Mouse (Mus musculus) kidney, adult 11 months (tissue): ENCODE measurements at regions not wholly inside any gene's neighbourhood (a gene's known extent, or its start where the extent isn't known, plus 50 kb on each side); places are given as distances from the start of the nearest gene placed in this dataset.

Experiments
- DNase-seq: peaks from one replicate; pipeline ENCODE4 v3.0.0; 2022

GRCm38 (mm10) chr12:6211266-6211665, 835.8 kb upstream of the Klhl29 start:
- no peak for DNase-seq

- DNase-seq = no peak
Observed at GRCm38 (mm10) chr12:6189232-6189631, 813.8 kb upstream of the Klhl29 start.

DNA sequence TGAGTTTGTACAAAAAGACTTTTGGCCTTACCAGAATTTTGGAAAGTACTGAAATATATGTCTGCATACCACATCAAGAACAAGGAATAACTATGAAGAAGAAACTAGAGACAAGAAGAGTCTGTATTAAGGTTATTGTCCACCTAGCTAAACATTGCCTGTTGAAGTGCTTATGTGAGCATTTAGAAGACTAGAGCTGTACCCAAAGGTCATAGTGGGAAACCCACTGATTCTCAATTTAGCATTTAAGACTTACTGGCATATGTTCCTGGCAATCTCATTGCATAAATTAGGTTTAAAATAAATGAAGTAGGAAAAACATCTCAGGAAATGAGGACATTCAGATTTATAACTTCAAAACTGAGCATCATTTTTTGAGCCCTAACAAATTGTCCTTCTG, 793.3 kb upstream of the Klhl29 start:
- DNase-seq = no peak

DNA sequence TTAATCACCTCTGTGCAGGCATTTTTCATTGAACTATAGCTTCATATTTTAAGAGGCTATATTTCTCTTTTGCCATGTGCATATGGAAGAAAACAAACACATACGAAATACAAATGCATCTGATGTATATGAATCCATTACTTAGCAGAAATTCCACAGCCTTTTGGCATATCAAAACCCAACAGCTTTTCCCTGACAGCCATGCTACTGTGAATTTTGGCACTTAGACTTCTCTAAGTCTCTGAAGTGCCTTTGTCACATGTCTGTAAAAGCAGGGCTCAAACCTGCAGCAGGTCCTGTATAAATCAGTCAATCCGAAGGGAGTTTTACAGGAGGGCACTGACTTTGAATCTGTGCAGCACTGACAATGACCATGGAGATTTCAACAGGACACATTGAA, 778.8 kb upstream of the Klhl29 start:
- DNase-seq = no peak

- DNase-seq = no peak
Observed at GRCm38 (mm10) chr12:6151476-6151875, 776.0 kb upstream of the Klhl29 start.

- DNase-seq = no peak
Observed at GRCm38 (mm10) chr12:6132451-6132850, 757.0 kb upstream of the Klhl29 start.

DNA sequence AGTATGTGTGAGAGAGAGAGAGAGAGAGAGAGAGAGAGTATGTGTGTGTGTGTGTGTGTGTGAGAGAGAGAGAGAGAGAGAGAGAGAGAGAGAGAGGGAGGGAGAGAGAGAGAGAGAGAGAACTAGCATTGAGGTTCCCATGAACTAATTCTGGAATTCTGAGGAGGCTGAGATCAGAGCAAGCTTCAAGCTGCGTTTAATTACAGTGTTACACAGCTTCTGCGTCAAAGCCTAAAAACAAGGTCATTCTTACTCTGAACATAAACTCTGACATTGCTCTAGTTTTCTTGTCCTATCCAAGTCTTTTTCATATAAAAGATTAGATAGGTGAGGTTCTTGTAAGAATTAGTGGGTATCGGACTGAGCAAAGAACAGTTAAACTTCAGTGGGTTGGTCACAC, 744.1 kb upstream of the Klhl29 start:
- DNase-seq = no peak

DNA sequence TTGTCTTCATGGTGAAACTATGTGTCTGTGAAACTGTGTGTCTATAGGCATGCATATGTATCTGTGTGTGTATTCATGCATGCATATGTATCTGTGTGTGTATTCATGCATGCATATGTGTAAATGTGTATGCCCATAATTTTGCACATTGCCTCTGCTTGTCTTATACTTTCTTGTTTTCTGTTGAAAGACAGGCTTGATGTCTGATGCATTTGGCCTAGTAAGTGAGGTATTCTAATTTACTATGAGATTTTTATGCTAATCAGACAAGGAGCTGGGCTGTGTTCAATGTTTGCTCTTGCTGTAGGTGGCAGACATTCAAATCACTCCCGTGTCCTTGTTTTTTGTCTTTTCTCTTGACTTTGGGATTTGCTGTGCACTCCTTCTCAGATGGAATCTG, 739.8 kb upstream of the Klhl29 start:
- no peak for DNase-seq

GRCm38 (mm10) chr12:6097295-6097694, 721.8 kb upstream of the Klhl29 start:
- DNase-seq = no peak

- no peak for DNase-seq
Observed at GRCm38 (mm10) chr12:6087627-6088350, 712.3 kb upstream of the Klhl29 start.

GRCm38 (mm10) chr12:6087071-6087470, 711.6 kb upstream of the Klhl29 start:
- no peak for DNase-seq

DNA sequence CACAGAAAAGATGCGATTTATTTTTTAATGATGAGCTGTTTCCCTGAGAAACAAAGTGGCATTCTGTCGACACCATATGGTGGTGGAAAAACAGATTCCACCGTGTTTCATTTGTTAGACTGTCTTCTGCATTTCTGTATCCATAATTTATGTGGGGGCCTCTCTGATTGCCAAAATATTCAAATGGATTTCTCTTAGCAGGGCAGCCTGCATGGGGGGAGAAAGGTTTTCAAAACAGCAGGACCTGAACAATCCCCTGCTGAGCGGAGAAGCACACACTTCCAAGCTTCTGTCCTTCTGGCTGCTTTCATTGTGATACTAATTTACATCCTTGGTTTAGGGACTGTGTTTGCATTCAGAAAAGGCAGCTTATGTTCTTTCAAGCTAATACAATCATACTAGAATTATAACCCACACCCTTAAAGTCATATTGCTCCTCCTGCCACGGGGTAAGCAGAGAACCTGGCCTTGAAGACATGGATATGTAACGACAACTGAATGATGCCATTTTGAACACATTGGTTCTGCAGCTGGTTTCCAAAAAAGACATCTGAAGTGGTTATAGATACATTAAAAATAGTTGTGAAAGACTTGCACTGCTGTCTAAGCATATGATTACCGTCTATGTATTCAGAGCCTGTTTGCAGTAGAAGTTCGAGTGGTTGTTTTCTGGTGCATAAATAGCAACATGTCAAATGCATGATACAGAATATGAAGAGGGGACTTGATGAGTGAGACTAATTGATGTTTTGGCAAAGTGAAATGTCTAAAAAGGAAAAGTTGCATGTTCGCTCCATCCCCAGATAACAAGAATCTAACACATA, 671.6 kb upstream of the Klhl29 start:
- DNase-seq = no peak

- no peak for DNase-seq
Observed at GRCm38 (mm10) chr12:6046110-6046509, 670.6 kb upstream of the Klhl29 start.

DNA sequence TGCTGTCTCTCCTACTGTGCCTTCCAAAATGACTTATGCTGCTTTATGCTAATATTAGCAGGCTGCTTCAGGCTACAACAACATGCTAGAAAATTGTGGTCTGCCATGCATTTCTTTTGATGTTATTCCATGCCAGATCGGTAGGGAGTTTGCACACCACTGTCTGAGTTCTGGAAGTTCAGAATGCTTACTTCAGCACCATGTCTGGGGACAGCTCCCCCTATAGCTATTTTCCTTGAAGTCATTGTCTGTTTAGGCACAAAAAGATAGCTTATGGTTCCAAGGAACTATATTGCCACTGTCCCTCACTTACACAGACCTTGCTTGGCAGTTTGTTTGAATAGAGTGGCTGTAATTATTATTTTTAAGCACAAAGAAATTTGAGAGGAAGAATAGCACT, 666.8 kb upstream of the Klhl29 start:
- DNase-seq = no peak

DNA sequence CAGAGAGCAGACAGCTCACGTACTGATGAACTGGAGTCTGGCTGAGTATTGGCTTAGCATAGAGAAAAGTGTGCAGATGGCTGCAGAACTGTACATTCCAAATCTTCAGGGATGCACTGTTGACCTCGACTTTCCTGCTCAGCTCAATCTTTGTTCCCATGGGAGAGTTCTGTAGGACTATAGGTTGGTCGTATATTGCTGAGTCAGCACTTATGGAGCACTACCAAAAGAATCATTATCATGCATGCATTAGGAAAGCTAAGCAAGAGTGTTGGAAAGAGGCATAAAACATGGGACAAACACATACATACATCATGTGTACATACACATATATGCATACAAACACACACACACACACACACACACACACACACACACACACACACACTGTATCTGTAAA, 648.6 kb upstream of the Klhl29 start:
- DNase-seq = no peak

DNA sequence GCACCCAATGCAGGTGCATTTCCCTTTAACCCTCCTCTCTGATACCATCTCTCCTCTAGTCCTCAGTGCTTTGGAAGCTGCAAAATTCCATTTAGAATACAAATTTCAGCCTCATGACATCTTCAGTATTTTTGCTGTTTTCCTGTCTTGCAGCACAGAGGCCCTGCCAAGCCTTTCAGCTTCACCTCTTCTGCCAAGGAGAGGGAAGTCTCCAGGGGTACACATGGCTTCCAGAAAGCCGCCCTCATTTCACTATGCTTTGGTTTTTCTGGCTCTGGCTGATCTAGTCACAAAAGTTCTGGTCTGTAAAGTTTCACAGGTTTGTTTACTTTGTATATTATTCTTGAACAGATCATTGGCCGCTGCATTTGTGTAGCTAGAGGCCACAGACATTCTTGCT, 647.0 kb upstream of the Klhl29 start:
- DNase-seq = no peak

- no peak for DNase-seq
Observed at GRCm38 (mm10) chr12:6000961-6001360, 625.5 kb upstream of the Klhl29 start.

DNA sequence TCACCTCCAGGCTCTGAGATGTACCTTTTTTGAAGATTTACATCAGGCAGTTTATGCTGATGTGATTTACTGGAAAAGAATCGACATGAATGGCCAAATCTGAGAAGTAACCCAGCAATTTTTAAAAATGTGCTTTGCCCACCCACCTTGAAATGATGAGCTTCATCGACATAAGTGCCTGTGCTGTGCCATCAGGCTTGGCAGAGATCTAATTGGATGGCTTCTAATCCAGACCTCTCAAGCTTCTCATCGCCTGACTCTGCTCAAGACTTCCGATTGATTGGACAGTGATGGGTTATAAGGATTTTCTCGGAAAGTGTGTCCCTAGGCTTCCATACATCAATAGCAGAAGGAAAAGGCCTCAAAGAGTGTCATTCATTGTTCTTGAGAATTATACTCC, 621.9 kb upstream of the Klhl29 start:
- no peak for DNase-seq

DNA sequence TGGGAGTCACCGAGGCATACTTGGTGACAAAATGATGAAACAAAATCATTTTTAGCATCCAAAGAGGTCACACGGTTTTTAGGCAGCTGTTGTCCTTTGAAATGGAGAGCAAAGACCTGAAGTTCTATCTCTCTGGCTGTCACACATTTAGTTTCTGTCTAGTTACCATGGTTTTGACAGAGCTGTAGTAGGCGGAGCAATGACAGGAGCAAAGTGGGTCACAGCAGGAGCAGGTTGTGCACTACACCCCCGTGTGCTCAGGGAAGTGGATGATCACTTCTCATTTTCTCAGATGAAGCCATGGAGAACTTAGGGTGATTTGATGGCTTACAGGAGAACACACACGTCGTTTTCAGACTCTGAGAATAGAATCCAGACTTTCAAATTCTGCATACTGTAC, 621.2 kb upstream of the Klhl29 start:
- DNase-seq = no peak

DNA sequence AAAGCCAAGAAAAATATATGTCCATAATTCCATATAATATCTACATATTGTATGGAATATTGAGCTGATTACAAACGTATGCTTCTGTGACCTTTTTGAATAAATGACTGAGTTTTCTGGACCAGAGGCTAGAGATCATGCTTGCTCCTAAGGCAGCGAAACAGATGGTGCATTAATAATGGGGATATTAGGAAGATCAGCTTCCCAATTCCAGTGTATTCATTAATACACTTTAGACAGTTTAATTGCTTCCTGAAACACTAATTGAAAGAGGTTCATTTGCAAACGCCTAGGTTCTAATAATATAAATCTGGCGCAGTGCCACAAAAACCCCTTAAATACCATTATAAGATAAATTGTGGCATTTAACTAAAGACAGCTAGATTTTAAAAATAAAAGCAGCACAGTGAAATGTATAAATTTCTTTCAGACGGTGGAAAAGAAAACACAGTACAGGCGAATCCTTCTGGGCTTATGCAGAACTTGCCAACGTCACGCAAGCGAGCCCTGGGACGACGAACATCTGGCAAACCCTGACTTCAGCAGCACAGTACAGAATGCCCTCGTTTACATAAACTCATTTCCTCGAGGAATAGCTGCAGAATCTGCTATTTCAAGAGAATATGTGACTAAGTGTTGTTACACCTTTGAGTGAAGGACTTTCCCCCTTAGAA, 608.6 kb upstream of the Klhl29 start:
- no peak for DNase-seq

GRCm38 (mm10) chr12:5982096-5982495, 606.6 kb upstream of the Klhl29 start:
- no peak for DNase-seq

GRCm38 (mm10) chr12:5975926-5976325, 600.4 kb upstream of the Klhl29 start:
- DNase-seq = no peak

DNA sequence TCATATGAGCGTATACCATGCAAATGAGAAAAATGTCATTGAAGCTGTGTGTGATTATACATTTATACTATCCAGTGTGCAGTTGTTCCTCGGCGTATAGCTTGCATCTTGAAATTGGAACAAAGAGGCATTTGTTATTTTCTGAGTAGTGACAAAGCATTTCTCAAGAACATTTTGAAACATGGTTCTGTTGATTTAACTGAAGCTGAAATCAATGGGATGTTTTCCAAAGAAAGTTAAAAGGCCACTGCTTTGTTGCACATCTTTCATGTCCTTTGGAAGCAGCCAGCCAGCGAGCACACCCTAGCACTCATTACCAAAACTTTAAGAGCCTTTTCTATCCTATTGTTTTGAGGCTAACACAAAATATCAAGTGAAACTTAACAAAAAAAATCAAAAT, 594.1 kb upstream of the Klhl29 start:
- DNase-seq = no peak

DNA sequence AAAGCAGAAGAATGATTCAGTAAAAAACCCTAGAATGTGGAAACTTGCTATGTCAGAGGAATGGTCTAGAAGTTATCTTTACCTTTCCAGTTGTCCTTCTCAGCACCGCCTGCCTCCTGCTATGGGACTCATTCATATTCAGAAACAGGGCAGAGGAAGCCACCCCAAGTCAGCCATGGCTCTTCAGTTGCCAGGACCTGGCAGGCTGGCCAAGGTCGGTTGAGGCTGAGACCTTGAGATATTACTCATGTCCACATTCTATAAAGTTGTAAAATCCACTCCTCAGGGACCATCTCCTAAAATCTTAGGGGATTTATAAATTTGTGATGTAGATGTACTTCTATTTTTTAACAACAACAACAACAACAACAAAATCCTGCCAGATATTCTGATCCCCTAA, 580.7 kb upstream of the Klhl29 start:
- DNase-seq = no peak
